Mouse (Mus musculus) G1E (cell line): ENCODE data around the gene Fam20a. TPM values are rescaled to one million over a fixed set of nuclear protein-coding genes. Genes with fewer than 3 reads are reported as not detected.

Experiments used
- ATAC-seq: 2 replicates; pipeline ENCODE4 v1.8.0; 2016; ENCODE audit warnings: mild to moderate bottlenecking; ENCODE audit not compliant: insufficient number of reproducible peaks, poor library complexity, low FRiP score, severe bottlenecking; ENCODE audit errors: extremely low read depth
- DNase-seq: peaks from one replicate; pipeline ENCODE4 v3.0.0; 2012; ENCODE audit warnings: low spot score
- H3K27me3 ChIP-seq: 2 replicates; pipeline ENCODE4 v1.6.1; 2012; ENCODE audit warnings: mild to moderate bottlenecking, low read length, inconsistent platforms; ENCODE audit not compliant: insufficient read depth
- H3K36me3 ChIP-seq: replicated peaks from 2 replicates; pipeline ENCODE3; 2012; ENCODE audit warnings: mild to moderate bottlenecking, inconsistent platforms
- H3K4me1 ChIP-seq: 2 replicates; pipeline ENCODE4 v1.6.1; 2012; ENCODE audit warnings: low read depth, low read length, inconsistent platforms, mixed read lengths; ENCODE audit not compliant: insufficient read depth
- H3K4me3 ChIP-seq: 2 replicates; pipeline ENCODE4 v1.5.1; 2012; ENCODE audit warnings: low read depth, mild to moderate bottlenecking, inconsistent platforms, low read length, moderate library complexity, mixed read lengths
- H3K9me3 ChIP-seq: replicated peaks from 2 replicates; pipeline ENCODE4 v1.6.1; 2012; ENCODE audit warnings: inconsistent platforms
- CTCF ChIP-seq: IDR thresholded peaks from 2 replicates; pipeline ENCODE4 v1.5.1; 2012; ENCODE audit warnings: low read depth, low read length, inconsistent platforms, mixed read lengths
- GATA1 ChIP-seq: IDR thresholded peaks from 2 replicates; pipeline ENCODE4 v1.6.1; 2012; ENCODE audit warnings: borderline replicate concordance, low read length, inconsistent platforms, mixed read lengths
- GATA2 ChIP-seq: IDR thresholded peaks from 2 replicates; pipeline ENCODE4 v1.6.1; 2012; ENCODE audit warnings: low read depth, low read length, inconsistent platforms, borderline replicate concordance
- POLR2AphosphoS5 ChIP-seq: IDR thresholded peaks from 2 replicates; pipeline ENCODE4 v1.6.1; 2012; ENCODE audit warnings: low read depth, low read length, inconsistent platforms; ENCODE audit not compliant: insufficient replicate concordance
- TAL1 ChIP-seq: conservative IDR thresholded peaks from 2 replicates; pipeline ENCODE4 v1.6.1; 2012; ENCODE audit warnings: low read depth, low read length, inconsistent platforms, mixed read lengths
- polyA plus RNA-seq: library from polyadenylated mRNA; stranded (reverse); fragments of >175 nt; gene quantifications from 2 replicates; pipeline ENCODE4 v1.2.3, GENCODE M21; 2012
- total RNA-seq, 2 experiments: library from RNA; stranded (forward) in 1 of 2; stranded (reverse) in 1 of 2; fragments of 200-1000 nt in 1 of 2; fragments of >200 nt in 1 of 2; fragmentation: Nextera tagmentation in 1 of 2; gene quantifications; 2 replicates each; pipeline ENCODE4 v1.2.3; 2014 to 2017

Gene Fam20a
- total and polyA plus RNA-seq, 3 experiments, result 0.05 TPM; not detected in 2

DNA sequence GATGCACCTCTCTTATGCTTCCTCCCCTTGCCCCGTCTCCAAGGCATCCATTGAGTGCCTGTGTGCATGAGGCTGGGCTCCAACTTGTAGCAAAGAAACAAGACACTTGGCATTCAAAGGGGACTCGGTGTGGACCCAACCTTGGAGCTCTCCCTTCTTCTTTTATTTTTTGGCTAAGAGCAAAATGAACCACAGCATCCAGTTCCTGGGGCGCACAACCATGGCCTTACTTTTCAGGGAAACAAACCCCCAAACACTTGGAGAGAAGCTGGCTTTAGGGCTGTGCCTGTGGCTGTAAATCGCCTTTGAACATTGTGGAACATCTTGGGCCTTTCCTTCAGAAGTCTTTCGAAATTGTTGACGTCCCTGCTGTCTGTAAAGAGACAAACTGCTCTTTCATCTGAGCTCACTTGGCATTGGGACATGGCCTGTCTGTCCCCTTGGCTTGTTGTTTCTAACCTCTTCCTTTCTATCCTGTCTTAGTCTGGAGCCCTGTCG, 32.1 kb upstream of the Fam20a start:
- no peak for TF ChIP-seq GATA2
- TF ChIP-seq CTCF, result no peak
- no peak for TF ChIP-seq TAL1
- TF ChIP-seq POLR2AphosphoS5, result no peak
- TF ChIP-seq GATA1, result no peak
- no peak overlapping the region for H3K4me3 ChIP-seq
- peaks cover 25% of the 10 kb centered on the region for H3K9me3 ChIP-seq
- ATAC-seq (no peak), DNase-seq (no peak)
- no peaks in the 10 kb centered on the region for H3K4me1 ChIP-seq
- H3K27me3 ChIP-seq, result no peaks in the 10 kb centered on the region
- H3K36me3 ChIP-seq, result no peaks in the 10 kb centered on the region

- peaks cover 27% of the 10 kb centered on the region for H3K9me3 ChIP-seq
- no peak for TF ChIP-seq TAL1
- TF ChIP-seq GATA2, result no peak
- TF ChIP-seq CTCF, result no peak
- TF ChIP-seq GATA1, result no peak
- no peak for TF ChIP-seq POLR2AphosphoS5
- H3K4me1 ChIP-seq, result no peaks in the 10 kb centered on the region
- H3K27me3 ChIP-seq, result no peaks in the 10 kb centered on the region
- no peaks in the 10 kb centered on the region for H3K36me3 ChIP-seq
- DNase-seq, result no peak
- H3K4me3 ChIP-seq, result no peak overlapping the region
- no peak for ATAC-seq
Measured at GRCm38 (mm10) chr11:109751636-109752603, 29.8 kb upstream of the Fam20a start.

DNA sequence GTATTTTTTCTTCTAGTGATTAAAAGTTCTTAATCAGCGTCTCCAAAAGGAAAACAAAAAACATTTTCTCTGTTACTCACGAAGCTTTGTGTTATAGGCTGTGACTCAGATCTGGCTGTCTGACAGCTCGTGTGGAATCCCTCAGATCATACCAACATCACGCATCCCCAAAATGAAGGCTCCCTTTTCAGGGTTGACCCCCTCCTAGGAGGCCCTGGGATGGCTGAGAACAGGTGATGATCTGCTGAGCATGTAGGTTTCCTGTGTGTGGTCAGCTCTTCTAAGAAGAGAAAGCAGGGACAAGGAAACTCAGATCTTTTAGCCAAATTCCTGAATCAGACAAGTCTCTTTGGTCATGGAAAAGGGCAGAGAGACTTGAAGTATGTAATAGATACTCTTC, 23.1 kb upstream of the Fam20a start:
- H3K4me1 ChIP-seq, result no peaks in the 10 kb centered on the region
- H3K4me3 ChIP-seq, result no peak overlapping the region
- DNase-seq (no peak), ATAC-seq (no peak)
- peaks cover 24% of the 10 kb centered on the region for H3K9me3 ChIP-seq
- TF ChIP-seq POLR2AphosphoS5 (no peak), TAL1 (no peak), GATA2 (no peak), CTCF (no peak), GATA1 (no peak)
- no peaks in the 10 kb centered on the region for H3K36me3 ChIP-seq
- no peaks in the 10 kb centered on the region for H3K27me3 ChIP-seq

DNA sequence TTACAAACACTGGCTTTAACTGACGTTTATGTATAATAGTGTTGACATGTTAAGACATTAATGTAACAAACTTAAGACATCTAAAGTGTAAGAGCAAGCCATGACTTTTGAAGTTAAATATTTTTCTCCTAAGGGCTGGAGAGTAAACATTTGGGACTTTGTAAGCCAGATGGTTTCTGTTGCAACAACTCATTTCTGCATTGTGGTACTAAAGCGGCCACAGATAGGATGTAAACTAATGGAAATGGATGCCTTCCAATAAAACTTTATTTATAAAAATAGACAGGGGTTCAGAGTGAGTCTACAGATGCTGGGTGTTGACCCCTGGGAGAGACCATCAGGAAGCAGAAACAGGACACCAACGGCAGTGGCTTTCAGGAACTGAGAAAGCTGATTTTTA, 15.9 kb upstream of the Fam20a start:
- ATAC-seq, result no peak
- no peaks in the 10 kb centered on the region for H3K36me3 ChIP-seq
- TF ChIP-seq GATA2 (no peak), TAL1 (no peak), GATA1 (no peak), POLR2AphosphoS5 (no peak), CTCF (no peak)
- no peak for DNase-seq
- no peak overlapping the region for H3K4me3 ChIP-seq
- H3K9me3 ChIP-seq, result peaks cover 7% of the 10 kb centered on the region
- no peaks in the 10 kb centered on the region for H3K27me3 ChIP-seq
- no peaks in the 10 kb centered on the region for H3K4me1 ChIP-seq

GRCm38 (mm10) chr11:109736406-109736805, 14.3 kb upstream of the Fam20a start:
- H3K27me3 ChIP-seq, result no peaks in the 10 kb centered on the region
- no peak for DNase-seq
- H3K36me3 ChIP-seq, result no peaks in the 10 kb centered on the region
- no peak overlapping the region for H3K4me3 ChIP-seq
- H3K4me1 ChIP-seq, result no peaks in the 10 kb centered on the region
- peaks cover 4% of the 10 kb centered on the region; the same call in 1 of the 2 replicates for H3K9me3 ChIP-seq
- ATAC-seq, result no peak
- TF ChIP-seq GATA1 (no peak), POLR2AphosphoS5 (no peak), TAL1 (no peak)

DNA sequence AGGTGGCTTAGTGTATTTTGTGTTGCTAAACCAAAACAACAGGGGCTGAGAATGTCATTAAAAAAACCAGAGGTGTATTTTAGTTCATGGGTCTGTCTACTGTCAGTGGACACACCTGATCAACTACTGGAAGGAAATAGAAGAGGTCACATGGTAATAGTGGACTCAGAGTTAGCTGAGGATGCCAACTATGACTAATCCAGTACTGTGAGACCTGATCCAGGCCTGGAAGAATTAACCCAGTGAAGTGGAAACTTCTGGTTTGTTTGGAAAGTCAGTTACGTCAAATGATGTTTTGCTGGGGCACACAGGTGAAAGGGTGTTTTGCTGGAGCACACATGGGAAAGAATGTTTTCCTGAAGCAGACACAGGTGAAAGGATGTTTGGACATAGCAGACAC, 12.3 kb upstream of the Fam20a start:
- TF ChIP-seq GATA1 (no peak), CTCF (no peak), GATA2 (no peak), POLR2AphosphoS5 (no peak), TAL1 (no peak)
- H3K9me3 ChIP-seq, result peaks cover 6% of the 10 kb centered on the region
- DNase-seq, result no peak
- no peak for ATAC-seq
- no peaks in the 10 kb centered on the region for H3K27me3 ChIP-seq
- H3K4me1 ChIP-seq, result no peaks in the 10 kb centered on the region
- H3K36me3 ChIP-seq, result no peaks in the 10 kb centered on the region
- no peak overlapping the region for H3K4me3 ChIP-seq
